Mouse (Mus musculus) limb, embryonic 14.5 days (tissue): Measurements from ENCODE around the gene Mfsd6. TPM values are rescaled to one million over a fixed set of nuclear protein-coding genes. Genes with fewer than 3 reads are reported as not detected.
"Not testable (repeated sequence)": the region's sequence is repeated elsewhere in the genome, so short reads cannot be mapped to it uniquely, and the experiment has no call there.

Source experiments
- ATAC-seq: fragments of 200-750 bp; cut with Nextera tagmentation; 2 replicates; pipeline ENCODE4 v1.8.0; 2017; ENCODE audit warnings: low read depth, moderate number of reproducible peaks, moderate TSS enrichment; ENCODE audit not compliant: low FRiP score
- DNase-seq: peaks from one replicate; pipeline ENCODE4 v3.0.0-alpha.2; 2015; ENCODE audit warnings: low spot score
- H3K27ac ChIP-seq: fragments of 300-500 bp; sonication (generic); replicated peaks from 2 replicates; pipeline ENCODE4 v1.5.1; 2014; ENCODE audit warnings: low read depth, mild to moderate bottlenecking, low read length, moderate library complexity, mixed read lengths
- H3K27me3 ChIP-seq: fragments of 300-500 bp; sonication (generic); 2 replicates; pipeline ENCODE4 v1.6.1; 2014; ENCODE audit warnings: low read length, mixed read lengths; ENCODE audit not compliant: control insufficient read depth, insufficient read depth
- H3K36me3 ChIP-seq: fragments of 300-500 bp; sonication (generic); 2 replicates; pipeline ENCODE4 v1.6.1; 2014; ENCODE audit warnings: mild to moderate bottlenecking, low read length, moderate library complexity, mixed read lengths; ENCODE audit not compliant: control insufficient read depth, insufficient read depth
- H3K4me1 ChIP-seq: fragments of 300-500 bp; sonication (generic); 2 replicates; pipeline ENCODE4 v1.6.1; 2014; ENCODE audit warnings: antibody characterized with exemption, low read length, mixed read lengths; ENCODE audit not compliant: control insufficient read depth, insufficient read depth
- H3K4me2 ChIP-seq: fragments of 300-500 bp; sonication (generic); replicated peaks from 2 replicates; pipeline ENCODE4 v1.6.1; 2014; ENCODE audit warnings: low read depth, mild to moderate bottlenecking, low read length, moderate library complexity; ENCODE audit not compliant: severe bottlenecking
- H3K4me3 ChIP-seq: fragments of 300-500 bp; sonication (generic); replicated peaks from 2 replicates; pipeline ENCODE4 v1.5.1; 2014; ENCODE audit warnings: low read length
- H3K9ac ChIP-seq: fragments of 300-500 bp; sonication (generic); 2 replicates; pipeline ENCODE4 v1.6.1; 2014; ENCODE audit warnings: mild to moderate bottlenecking, low read depth, low read length, moderate library complexity; ENCODE audit not compliant: severe bottlenecking
- H3K9me3 ChIP-seq: fragments of 300-500 bp; sonication (generic); 2 replicates; pipeline ENCODE4 v1.6.1; 2016; ENCODE audit warnings: low read length; ENCODE audit not compliant: control insufficient read depth
- POLR2A ChIP-seq: fragments of 200-500 bp; IDR thresholded peaks from 2 replicates; pipeline ENCODE4 v1.8.0; 2012; ENCODE audit warnings: inconsistent platforms, mild to moderate bottlenecking, moderate library complexity, borderline replicate concordance; ENCODE audit not compliant: insufficient read depth, insufficient read length; ENCODE audit errors: extremely low read depth
- WGBS: fragments of 180-500 bp; shearing (Covaris S2); extraction: QIAGEN DNeasy Blood & Tissue Kit; methylation state at CpG from one replicate; pipeline ENCODE4 v1.1.7; 2014; 5-methylcytosine and 5-hydroxymethylcytosine counted together
- polyA plus RNA-seq, 2 experiments: library from polyadenylated mRNA; depleted of rRNA in 1 of 2; stranded (reverse) in 1 of 2; unstranded in 1 of 2; fragments of >200 nt; fragmentation: Nextera tagmentation in 1 of 2; extraction: Ambion mirVana in 1 of 2; gene quantifications; 2 replicates each; pipeline versions ENCODE4 v1.2.1 to v1.2.3; 2012 to 2014

Mfsd6 gene
- polyA plus RNA-seq, 2 experiments = 2.6 to 3.0 TPM

- TF ChIP-seq POLR2A = no peak
- H3K4me2 ChIP-seq = no peak overlapping the region
- H3K4me3 ChIP-seq = no peak overlapping the region
- no peak overlapping the region for H3K9ac ChIP-seq
- no peak overlapping the region for H3K27ac ChIP-seq
- H3K4me1 ChIP-seq = no peaks in the 10 kb centered on the region
- no peaks in the 10 kb centered on the region for H3K9me3 ChIP-seq
- no peak for DNase-seq
- no peak for ATAC-seq
- 91% methylated on average over 3 of the region's 3 CpGs for WGBS
- no peaks in the 10 kb centered on the region for H3K36me3 ChIP-seq
- H3K27me3 ChIP-seq = no peaks in the 10 kb centered on the region
These were observed 20.2 kb downstream of the Mfsd6 start for GRCm38 (mm10) chr1:52707030-52707429.

- H3K9me3 ChIP-seq = no peaks in the 10 kb centered on the region
- H3K27ac ChIP-seq = no peak overlapping the region
- TF ChIP-seq POLR2A = no peak
- H3K4me2 ChIP-seq = no peak overlapping the region
- no peaks in the 10 kb centered on the region for H3K36me3 ChIP-seq
- H3K4me3 ChIP-seq = no peak overlapping the region
- no peaks in the 10 kb centered on the region for H3K4me1 ChIP-seq
- no peak overlapping the region for H3K9ac ChIP-seq
- DNase-seq = no peak
- ATAC-seq = no peak
- no peaks in the 10 kb centered on the region for H3K27me3 ChIP-seq
- WGBS = 82% methylated on average over 7 of the region's 7 CpGs
These were observed 24.3 kb downstream of the Mfsd6 start for GRCm38 (mm10) chr1:52702738-52703491.

DNA sequence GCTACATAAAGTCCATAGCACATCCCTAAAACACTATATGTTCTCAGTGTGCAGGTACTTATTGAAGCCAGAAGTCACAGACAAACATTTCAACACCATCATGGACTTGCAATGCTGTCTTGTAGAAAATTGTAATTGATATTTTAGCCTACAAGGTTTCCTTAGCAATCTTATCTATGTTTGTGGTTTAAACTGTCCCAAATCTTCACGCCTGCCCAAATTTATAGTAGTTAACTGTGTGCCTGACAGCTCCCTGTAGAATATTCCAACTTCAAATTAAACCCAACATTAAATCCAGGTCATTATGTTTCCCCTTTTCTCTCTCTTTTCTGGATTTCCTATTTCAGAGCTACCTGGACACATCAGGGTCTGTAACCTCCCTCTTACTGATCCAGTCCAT, 25.3 kb downstream of the Mfsd6 start:
- no peak for TF ChIP-seq POLR2A
- H3K4me1 ChIP-seq = no peaks in the 10 kb centered on the region
- DNase-seq (no peak), ATAC-seq (no peak)
- no peaks in the 10 kb centered on the region for H3K36me3 ChIP-seq
- 87% methylated on average over 1 of the region's 1 CpGs for WGBS
- H3K9me3 ChIP-seq = no peaks in the 10 kb centered on the region
- H3K4me3 ChIP-seq = no peak overlapping the region
- H3K9ac ChIP-seq = no peak overlapping the region
- no peaks in the 10 kb centered on the region for H3K27me3 ChIP-seq
- H3K4me2 ChIP-seq = no peak overlapping the region
- H3K27ac ChIP-seq = no peak overlapping the region

DNA sequence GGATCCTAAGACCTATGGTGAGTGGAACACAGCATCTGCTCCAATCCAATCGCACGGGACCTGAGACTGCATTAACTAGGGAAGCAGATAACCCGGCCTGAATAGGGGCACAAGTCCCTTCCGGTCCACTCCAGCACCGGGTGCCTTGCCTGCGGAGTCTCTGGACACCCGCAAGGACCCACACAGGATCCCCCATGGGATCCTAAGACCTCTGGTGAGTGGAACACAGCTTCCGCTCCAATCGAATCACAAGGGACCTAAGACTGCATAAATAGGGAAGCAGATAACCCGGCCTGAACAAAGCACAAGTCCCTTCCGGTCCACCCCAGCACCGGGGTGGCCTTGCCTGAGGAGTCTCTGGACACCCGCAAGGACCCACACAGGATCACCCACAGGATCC, 32.8 kb downstream of the Mfsd6 start:
- H3K4me3 ChIP-seq, H3K4me1 ChIP-seq, H3K27me3 ChIP-seq, H3K27ac ChIP-seq, H3K9me3 ChIP-seq, DNase-seq, ATAC-seq, H3K4me2 ChIP-seq, H3K36me3 ChIP-seq, H3K9ac ChIP-seq: not testable (repeated sequence)
- 96% methylated on average over 13 of the region's 13 CpGs for WGBS

- 82% methylated on average over 8 of the region's 8 CpGs for WGBS
- Histone ChIP-seq H3K4me2 (no peak overlapping the region), H3K4me3 (no peak overlapping the region), H3K27me3 (no peaks in the 10 kb centered on the region), H3K9me3 (no peaks in the 10 kb centered on the region), H3K4me1 (no peaks in the 10 kb centered on the region), H3K36me3 (no peaks in the 10 kb centered on the region), H3K9ac (no peak overlapping the region), H3K27ac (no peak overlapping the region)
- no peak for TF ChIP-seq POLR2A
- DNase-seq = no peak
- no peak for ATAC-seq
These were observed 39.6 kb downstream of the Mfsd6 start for GRCm38 (mm10) chr1:52687636-52688035.
